In genomic region chr1:136052547-136052946, GRCm38 (mm10) we compare ENCODE assay signal across 14 mouse cellular contexts. TPM values are rescaled to one million over a fixed set of nuclear protein-coding genes. Genes with fewer than 3 reads are reported as not detected.
DNase-seq lines count a peak whose midpoint lies in the region; ATAC-seq and TF ChIP-seq lines count a peak whose summit lies in the region.
"Had no signal": no experiment of that assay in that cellular context is flagged by ENCODE, and none has a peak within 500 bp of the region (broad histone marks: within the 10 kb centered on the region; RNA-seq: fewer than 3 reads in every experiment).

Gene Cacna1s (plus strand): TSS chr1:136052750.

- 0 out of 2 replicates have a peak within 1 kb of the TSS, but pooled peaks have one; percentile 2 for H3K9ac ChIP-seq in forebrain, embryonic 11.5 days (ENCODE audit: low read length)
- no peak within 1 kb of the TSS for H3K9ac ChIP-seq in forebrain, embryonic 13.5 days
- H3K9ac ChIP-seq in kidney, embryonic 14.5 days (ENCODE audit: low read depth, low read length): no peak within 1 kb of the TSS
- no peak within 1 kb of the TSS for H3K9ac ChIP-seq in kidney, embryonic 15.5 days
- H3K9ac ChIP-seq in intestine, embryonic 15.5 days: no peak within 1 kb of the TSS

- peaks cover 24% of the 10 kb centered on the region for H3K27me3 ChIP-seq in forebrain, embryonic 11.5 days (ENCODE audit: control insufficient read depth, insufficient read depth, low read length)
- H3K27me3 ChIP-seq in forebrain, embryonic 13.5 days: peaks cover 45% of the 10 kb centered on the region
- peaks cover 27% of the 10 kb centered on the region for H3K27me3 ChIP-seq in kidney, embryonic 14.5 days (ENCODE audit: control insufficient read depth, insufficient read depth, low read length)
- peaks cover 53% of the 10 kb centered on the region for H3K27me3 ChIP-seq in kidney, embryonic 15.5 days
- peaks cover 3% of the 10 kb centered on the region; the same call in 1 of the 2 replicates for H3K27me3 ChIP-seq in testis, adult 2 months (ENCODE audit: control insufficient read depth, insufficient read depth, low read length)
- H3K27me3 ChIP-seq in intestine, embryonic 15.5 days (replicated peaks): peaks cover 29% of the 10 kb centered on the region

- no peak within 1 kb of the TSS for H3K4me2 ChIP-seq in forebrain, embryonic 11.5 days (ENCODE audit: low read depth, low read length, severe bottlenecking)
- H3K4me2 ChIP-seq in forebrain, embryonic 13.5 days: no peak within 1 kb of the TSS
- no peak within 1 kb of the TSS for H3K4me2 ChIP-seq in kidney, embryonic 14.5 days (replicated peaks; ENCODE audit: low read depth, low read length)
- no peak within 1 kb of the TSS for H3K4me2 ChIP-seq in kidney, embryonic 15.5 days
- H3K4me2 ChIP-seq in intestine, embryonic 15.5 days (replicated peaks): no peak within 1 kb of the TSS

- peaks cover 8% of the 10 kb centered on the region; the same call in 1 of the 2 replicates for H3K4me1 ChIP-seq in forebrain, embryonic 11.5 days (replicated peaks; ENCODE audit: control insufficient read depth, insufficient read depth, low read length)
- peaks cover 27% of the 10 kb centered on the region for H3K4me1 ChIP-seq in forebrain, embryonic 13.5 days
- peaks cover 5% of the 10 kb centered on the region; the same call in 1 of the 2 replicates for H3K4me1 ChIP-seq in kidney, embryonic 14.5 days (ENCODE audit: control insufficient read depth, insufficient read depth, low read length)
- H3K4me1 ChIP-seq in kidney, embryonic 15.5 days: peaks cover 19% of the 10 kb centered on the region
- peaks cover 6% of the 10 kb centered on the region for H3K4me1 ChIP-seq in testis, adult 2 months (ENCODE audit: control insufficient read depth, insufficient read depth, low read length)
- H3K4me1 ChIP-seq in intestine, embryonic 15.5 days (replicated peaks): peaks cover 9% of the 10 kb centered on the region; the same call in 1 of the 2 replicates

- TF ChIP-seq POLR2A in testis, adult 2 months (IDR thresholded peaks at IDR 0.05; ENCODE audit: control insufficient read depth, low read depth, low read length): no peak

- H3K9me3 ChIP-seq in forebrain, embryonic 11.5 days (ENCODE audit: control insufficient read depth, low read length): no peaks in the 10 kb centered on the region
- no peaks in the 10 kb centered on the region for H3K9me3 ChIP-seq in forebrain, embryonic 13.5 days (replicated peaks)
- H3K9me3 ChIP-seq in kidney, embryonic 14.5 days (ENCODE audit: control insufficient read depth, low read length): no peaks in the 10 kb centered on the region
- H3K9me3 ChIP-seq in kidney, embryonic 15.5 days (replicated peaks): no peaks in the 10 kb centered on the region
- no peaks in the 10 kb centered on the region for H3K9me3 ChIP-seq in intestine, embryonic 15.5 days
- H3K9me3 ChIP-seq: heart, embryonic 15.5 days had no signal

- no peak within 1 kb of the TSS for H3K4me3 ChIP-seq in forebrain, embryonic 11.5 days (ENCODE audit: low read depth, low read length)
- H3K4me3 ChIP-seq in forebrain, embryonic 13.5 days: no peak within 1 kb of the TSS
- no peak within 1 kb of the TSS for H3K4me3 ChIP-seq in kidney, embryonic 14.5 days (ENCODE audit: low read length)
- no peak within 1 kb of the TSS for H3K4me3 ChIP-seq in kidney, embryonic 15.5 days (replicated peaks)
- no peak within 1 kb of the TSS for H3K4me3 ChIP-seq in testis, adult 2 months (ENCODE audit: control insufficient read depth, low read depth, low read length)
- no peak within 1 kb of the TSS for H3K4me3 ChIP-seq in intestine, embryonic 15.5 days (replicated peaks)

- no peak for DNase-seq in forebrain, embryonic 11.5 days (ENCODE audit: low spot score)
- no peak for DNase-seq in testis, postnatal 10 days (ENCODE audit: low spot score)
- DNase-seq in c-Kit-positive CD71-positive TER-119-positive erythroid progenitor cells, embryonic 14.5 days (ENCODE audit: low spot score): no peak
- DNase-seq: adrenal gland, postnatal 10 days; cerebellum, postnatal 25 days; forebrain, postnatal 0 days; kidney, adult 18-20 months; lung, adult 18-20 months had no signal

- ATAC-seq in forebrain, embryonic 11.5 days (replicated peaks; ENCODE audit: low FRiP score): no peak
- ATAC-seq in forebrain, embryonic 13.5 days: no peak
- ATAC-seq in kidney, embryonic 14.5 days (ENCODE audit: low FRiP score, low TSS enrichment): 0 out of 2 replicates have a peak, but pooled peaks have one; percentile 11
- no peak for ATAC-seq in kidney, embryonic 15.5 days (replicated peaks; ENCODE audit: low FRiP score)
- no peak for ATAC-seq in intestine, embryonic 15.5 days
- ATAC-seq: forebrain, postnatal 0 days had no signal

- TF ChIP-seq CTCF in testis, adult 2 months (IDR thresholded peaks at IDR 0.05; ENCODE audit: control insufficient read depth, insufficient read depth, insufficient replicate concordance, low read depth, low read length): no peak

- no peaks in the 10 kb centered on the region for H3K36me3 ChIP-seq in forebrain, embryonic 11.5 days (ENCODE audit: control insufficient read depth, insufficient read depth, low read length)
- no peaks in the 10 kb centered on the region for H3K36me3 ChIP-seq in forebrain, embryonic 13.5 days (ENCODE audit: poor library complexity, severe bottlenecking)
- no peaks in the 10 kb centered on the region for H3K36me3 ChIP-seq in kidney, embryonic 14.5 days (ENCODE audit: control insufficient read depth, insufficient read depth, low read length)
- H3K36me3 ChIP-seq in kidney, embryonic 15.5 days: no peaks in the 10 kb centered on the region
- H3K36me3 ChIP-seq in testis, adult 2 months (ENCODE audit: control insufficient read depth, insufficient read depth, low read length): no peaks in the 10 kb centered on the region
- no peaks in the 10 kb centered on the region for H3K36me3 ChIP-seq in intestine, embryonic 15.5 days
- H3K36me3 ChIP-seq: heart, embryonic 15.5 days had no signal

- no peak within 1 kb of the TSS for H3K27ac ChIP-seq in forebrain, embryonic 11.5 days (ENCODE audit: low read depth, low read length)
- no peak within 1 kb of the TSS for H3K27ac ChIP-seq in forebrain, embryonic 13.5 days
- no peak within 1 kb of the TSS for H3K27ac ChIP-seq in kidney, embryonic 14.5 days (ENCODE audit: low read depth, low read length)
- no peak within 1 kb of the TSS for H3K27ac ChIP-seq in kidney, embryonic 15.5 days
- no peak within 1 kb of the TSS for H3K27ac ChIP-seq in testis, adult 2 months (ENCODE audit: control insufficient read depth, insufficient read depth, low read depth, low read length)
- H3K27ac ChIP-seq in intestine, embryonic 15.5 days: no peak within 1 kb of the TSS
- H3K27ac ChIP-seq: heart, embryonic 15.5 days had no signal

- WGBS in forebrain, embryonic 11.5 days: 30% methylated on average over 11 of the region's 11 CpGs
- WGBS in forebrain, embryonic 13.5 days: 37% methylated on average over 11 of the region's 11 CpGs
- WGBS in kidney, embryonic 14.5 days: 33% methylated on average over 11 of the region's 11 CpGs
- WGBS in kidney, embryonic 15.5 days: 38% methylated on average over 11 of the region's 11 CpGs
- WGBS in intestine, embryonic 15.5 days: 46% methylated on average over 11 of the region's 11 CpGs

RNA-seq across cellular contexts. Expression of gene Cacna1s, which starts in this region (rescaled TPM):
- polyA plus RNA-seq in forebrain, embryonic 11.5 days (2014; fragmentation: Nextera tagmentation; extraction: Ambion mirVana): 0.20 and 0.36 TPM in 2 replicates
- 0.31 TPM in 1 of 2 replicates, not detected in the other for polyA plus RNA-seq in forebrain, embryonic 13.5 days (2015; fragmentation: Nextera tagmentation; extraction: Ambion mirVana)
- polyA plus RNA-seq in kidney, embryonic 14.5 days (2014; fragmentation: Nextera tagmentation; extraction: Ambion mirVana): not detected in 2 replicates
- polyA plus RNA-seq in kidney, embryonic 15.5 days (2015; fragmentation: Nextera tagmentation; extraction: Ambion mirVana): 0.49 and 0.57 TPM in 2 replicates
- 16.5 and 19.4 TPM in 2 replicates for polyA plus RNA-seq in testis, adult 2 months (2012; rRNA removed)
- polyA plus RNA-seq in intestine, embryonic 15.5 days (2015; fragmentation: Nextera tagmentation; extraction: Ambion mirVana): 0.15 TPM in 1 of 2 replicates, not detected in the other

Comparison
In these comparisons a context has a peak if more than half of its experiments do, and no peak if none do; other contexts are left out.
1. RNA of gene Cacna1s (polyA plus RNA-seq): 16.5 to 19.4 TPM in testis, adult 2 months; 0.49 to 0.57 TPM in kidney, embryonic 15.5 days, 0.20 to 0.36 TPM in forebrain, embryonic 11.5 days, 0.15 TPM in intestine, embryonic 15.5 days, 0.31 TPM in forebrain, embryonic 13.5 days and not detected in kidney, embryonic 14.5 days; every median in the first group is over 10 times any median in the second.
2. Peak in ATAC-seq in kidney, embryonic 14.5 days; RNA of the gene not detected or under 1 TPM.